Mouse (Mus musculus) cerebellum, postnatal 10 days (tissue): ENCODE data around the gene Tmem159.

ENCODE experiments used
- DNase-seq, 2 experiments: peaks; one replicate each; pipeline ENCODE4 v3.0.0; 2021; ENCODE audit warnings: mixed read lengths in 2 of 2

Gene Tmem159

DNA sequence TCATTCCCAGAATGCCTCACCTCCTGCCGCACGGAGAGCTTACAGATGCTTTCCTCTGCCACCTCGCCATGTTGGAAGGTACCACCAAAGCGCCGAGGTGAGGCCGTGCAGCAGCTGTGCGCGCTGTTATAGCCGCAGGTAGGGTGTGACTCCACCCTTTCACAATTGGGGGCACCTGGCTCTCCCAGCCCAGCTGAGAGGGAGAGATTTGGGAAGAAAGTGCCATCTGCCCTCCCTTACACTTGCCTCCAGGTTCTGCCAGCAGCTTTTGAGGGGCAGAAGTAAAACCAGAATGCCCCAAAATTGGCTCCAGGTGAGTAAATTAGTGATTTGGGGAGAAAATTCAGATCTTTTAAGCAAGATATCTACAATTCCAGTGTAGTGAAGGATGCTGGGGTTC is 43.0 kb downstream of the Tmem159 start, which contains the start of gene Zp2:
Gene Zp2, minus strand, starts transcription at position 101 of the 400 bp plus-strand sequence.
- no peak for DNase-seq

GRCm38 (mm10) chr7:120150257-120150656 is 48.1 kb downstream of the Tmem159 start:
- DNase-seq: no peak

GRCm38 (mm10) chr7:120150898-120151297 is 48.7 kb downstream of the Tmem159 start:
- no peak for DNase-seq

- DNase-seq: no peak
Observed at GRCm38 (mm10) chr7:120156841-120157409, 54.8 kb downstream of the Tmem159 start.

- DNase-seq: no peak
Observed at GRCm38 (mm10) chr7:120157575-120158061, 55.5 kb downstream of the Tmem159 start.

GRCm38 (mm10) chr7:120158121-120158613 is 56.0 kb downstream of the Tmem159 start:
- DNase-seq: no peak

GRCm38 (mm10) chr7:120163581-120164251 is 61.6 kb downstream of the Tmem159 start:
- DNase-seq: peak; percentile 41 to 51
